Mouse (Mus musculus) liver, adult 2 months (tissue): Measurements from ENCODE around the gene Agap3. TPM values are rescaled to one million over a fixed set of nuclear protein-coding genes. Genes with fewer than 3 reads are reported as not detected.

ENCODE experiments used
- DNase-seq: peaks from one replicate; pipeline ENCODE4 v3.0.0-alpha.2; 2011; ENCODE audit warnings: low read depth, low spot score; ENCODE audit errors: extremely low read depth
- H3K27ac ChIP-seq: fragments of 200-500 bp; replicated peaks from 2 replicates; pipeline ENCODE4 v1.5.1; 2012; ENCODE audit warnings: low read depth, mild to moderate bottlenecking, control low read depth, inconsistent platforms, low read length; ENCODE audit not compliant: insufficient read depth
- H3K27me3 ChIP-seq: fragments of 200-500 bp; 2 replicates; pipeline ENCODE4 v1.6.1; 2012; ENCODE audit warnings: mild to moderate bottlenecking, moderate library complexity, low read length, inconsistent platforms; ENCODE audit not compliant: control insufficient read depth, insufficient read depth
- H3K36me3 ChIP-seq: fragments of 200-500 bp; 2 replicates; pipeline ENCODE4 v1.6.1; 2012; ENCODE audit warnings: low read length, inconsistent platforms; ENCODE audit not compliant: control insufficient read depth, insufficient read depth
- H3K4me1 ChIP-seq: fragments of 200-500 bp; 2 replicates; pipeline ENCODE4 v1.6.1; 2011; ENCODE audit warnings: low read length; ENCODE audit not compliant: control insufficient read depth, insufficient read depth
- H3K4me3 ChIP-seq: fragments of 200-500 bp; 2 replicates; pipeline ENCODE4 v1.5.1; 2011; ENCODE audit warnings: low read depth, mild to moderate bottlenecking, control low read depth, low read length, moderate library complexity; ENCODE audit not compliant: insufficient read depth
- H3K79me2 ChIP-seq: fragments of 200-500 bp; 2 replicates; pipeline ENCODE4 v1.6.1; 2012; ENCODE audit warnings: inconsistent platforms, mild to moderate bottlenecking, low read length, moderate library complexity; ENCODE audit not compliant: control insufficient read depth, insufficient read depth
- H3K9ac ChIP-seq: fragments of 200-500 bp; 2 replicates; pipeline ENCODE4 v1.6.1; 2012; ENCODE audit warnings: low read depth, mild to moderate bottlenecking, control low read depth, inconsistent platforms, low read length
- CTCF ChIP-seq: fragments of 200-500 bp; IDR thresholded peaks from 2 replicates; pipeline ENCODE4 v1.5.1; 2011; ENCODE audit warnings: low read depth, low read length, control low read depth
- POLR2A ChIP-seq: fragments of 200-500 bp; IDR thresholded peaks from 2 replicates; pipeline ENCODE4 v1.6.1; 2011; ENCODE audit warnings: low read length, control low read depth; ENCODE audit not compliant: insufficient read depth; ENCODE audit errors: extremely low read depth
- WGBS: fragments of 180-500 bp; shearing (Covaris S2); methylation state at CpG from one replicate; pipeline ENCODE4 v1.1.7; 2018; 5-methylcytosine and 5-hydroxymethylcytosine counted together
- polyA plus RNA-seq: library from polyadenylated mRNA; depleted of rRNA; stranded (reverse); fragments of >200 nt; gene quantifications from 2 replicates; pipeline ENCODE4 v1.2.3, GENCODE M21; 2012
- total RNA-seq: library from RNA; depleted of rRNA; stranded (reverse); fragments of >200 nt; gene quantifications from 2 replicates; pipeline ENCODE4 v1.2.3, GENCODE M21; 2014

Gene Agap3
- total and polyA plus RNA-seq, 2 experiments: 13.8 to 37.8 TPM

GRCm38 (mm10) chr5:24537618-24538017, 85.6 kb downstream of the Agap3 start:
- peaks cover 5% of the 10 kb centered on the region for H3K27me3 ChIP-seq
- H3K9ac ChIP-seq: no peak overlapping the region
- DNase-seq: no peak
- TF ChIP-seq CTCF (no peak), POLR2A (no peak)
- no peaks in the 10 kb centered on the region for H3K36me3 ChIP-seq
- no peaks in the 10 kb centered on the region; the same call in 1 of the 2 replicates for H3K4me1 ChIP-seq
- H3K79me2 ChIP-seq: no peaks in the 10 kb centered on the region
- no peak overlapping the region for H3K4me3 ChIP-seq
- 69% methylated on average over 16 of the region's 16 CpGs for WGBS
- H3K27ac ChIP-seq: no peak overlapping the region

- no peaks in the 10 kb centered on the region for H3K79me2 ChIP-seq
- H3K27me3 ChIP-seq: peaks cover 5% of the 10 kb centered on the region
- no peak overlapping the region for H3K4me3 ChIP-seq
- no peaks in the 10 kb centered on the region; the same call in 1 of the 2 replicates for H3K4me1 ChIP-seq
- WGBS: 88% methylated on average over 22 of the region's 22 CpGs
- TF ChIP-seq POLR2A: no peak
- no peaks in the 10 kb centered on the region for H3K36me3 ChIP-seq
- no peak overlapping the region for H3K9ac ChIP-seq
- DNase-seq: no peak
- no peak overlapping the region for H3K27ac ChIP-seq
Measured at GRCm38 (mm10) chr5:24539571-24540296, 87.8 kb downstream of the Agap3 start.

- Histone ChIP-seq H3K4me1 (no peaks in the 10 kb centered on the region; the same call in 1 of the 2 replicates), H3K36me3 (no peaks in the 10 kb centered on the region), H3K27me3 (peaks cover 5% of the 10 kb centered on the region), H3K9ac (no peak within 1 kb of the TSS), H3K27ac (no peak within 1 kb of the TSS), H3K4me3 (peak within 1 kb of the TSS; percentile 3; the same call in 1 of the 2 replicates), H3K79me2 (no peaks in the 10 kb centered on the region)
- 35% methylated on average over 14 of the region's 14 CpGs for WGBS
- TF ChIP-seq CTCF (no peak), POLR2A (no peak)
- peak; percentile 9 for DNase-seq
Measured at GRCm38 (mm10) chr5:24540387-24541143, 88.6 kb downstream of the Agap3 start, which contains the start of gene Asb10. Gene Asb10, minus strand, starts transcription at chr5:24540978.

GRCm38 (mm10) chr5:24541144-24541569, 89.2 kb downstream of the Agap3 start:
- Histone ChIP-seq H3K4me1 (no peaks in the 10 kb centered on the region; the same call in 1 of the 2 replicates), H3K9ac (no peak overlapping the region), H3K27ac (no peak overlapping the region), H3K79me2 (no peaks in the 10 kb centered on the region), H3K27me3 (peaks cover 5% of the 10 kb centered on the region), H3K4me3 (no peak overlapping the region), H3K36me3 (no peaks in the 10 kb centered on the region)
- no peak for TF ChIP-seq CTCF
- TF ChIP-seq POLR2A: no peak
- no peak for DNase-seq
- 38% methylated on average over 6 of the region's 6 CpGs for WGBS

GRCm38 (mm10) chr5:24542643-24543042, 90.7 kb downstream of the Agap3 start:
- WGBS: 81% methylated on average over 7 of the region's 7 CpGs

More at GRCm38 (mm10) chr5:24542643-24543042, 90.7 kb downstream of the Agap3 start:
- DNase-seq: peak; percentile 7
- H3K4me1 ChIP-seq: no peaks in the 10 kb centered on the region; the same call in 1 of the 2 replicates
- no peak overlapping the region for H3K4me3 ChIP-seq
- peaks cover 2% of the 10 kb centered on the region for H3K27me3 ChIP-seq
- H3K79me2 ChIP-seq: no peaks in the 10 kb centered on the region
- TF ChIP-seq POLR2A (no peak), CTCF (no peak)
- H3K36me3 ChIP-seq: no peaks in the 10 kb centered on the region
- H3K27ac ChIP-seq: no peak overlapping the region
- no peak overlapping the region for H3K9ac ChIP-seq
